ENCODE assay signal across 13 mouse cellular contexts in genomic region chr5:47240586-47240985, GRCm38 (mm10).
DNase-seq lines count a peak whose midpoint lies in the region; TF ChIP-seq lines count a peak whose summit lies in the region.
"Had no signal": no experiment of that assay in that cellular context is flagged by ENCODE, and none has a peak within 500 bp of the region (broad histone marks: within the 10 kb centered on the region; RNA-seq: fewer than 3 reads in every experiment).

No protein-coding gene starts in this region.

- H3K27me3 ChIP-seq in hindbrain, embryonic 10.5 days (ENCODE audit: insufficient read depth, poor library complexity, severe bottlenecking): no peaks in the 10 kb centered on the region
- H3K27me3 ChIP-seq in forebrain, embryonic 10.5 days (ENCODE audit: poor library complexity, severe bottlenecking): no peaks in the 10 kb centered on the region
- H3K27me3 ChIP-seq: embryonic facial prominence, embryonic 15.5 days; midbrain, embryonic 13.5 days had no signal

- intact Hi-C loops in left cerebral cortex, postnatal 10 days (cut with DNase I): no loop called here
- intact Hi-C loops in heart, postnatal 25 days (cut with DNase I): no loop called here

- no peak overlapping the region for H3K4me3 ChIP-seq in hindbrain, embryonic 10.5 days
- no peak overlapping the region for H3K4me3 ChIP-seq in forebrain, embryonic 10.5 days
- H3K4me3 ChIP-seq: embryonic facial prominence, embryonic 15.5 days; midbrain, embryonic 13.5 days had no signal

- H3K27ac ChIP-seq in hindbrain, embryonic 10.5 days: no peak overlapping the region
- H3K27ac ChIP-seq in forebrain, embryonic 10.5 days: no peak overlapping the region
- H3K27ac ChIP-seq: embryonic facial prominence, embryonic 15.5 days; midbrain, embryonic 13.5 days had no signal

- no peaks in the 10 kb centered on the region for H3K9me3 ChIP-seq in hindbrain, embryonic 10.5 days
- no peaks in the 10 kb centered on the region for H3K9me3 ChIP-seq in forebrain, embryonic 10.5 days
- H3K9me3 ChIP-seq: embryonic facial prominence, embryonic 15.5 days; midbrain, embryonic 13.5 days had no signal

- 88% methylated on average over 7 of the region's 7 CpGs for WGBS in hindbrain, embryonic 10.5 days
- 93% methylated on average over 7 of the region's 7 CpGs for WGBS in forebrain, embryonic 10.5 days

- H3K4me1 ChIP-seq in hindbrain, embryonic 10.5 days (replicated peaks): no peaks in the 10 kb centered on the region
- H3K4me1 ChIP-seq in forebrain, embryonic 10.5 days: no peaks in the 10 kb centered on the region
- H3K4me1 ChIP-seq: embryonic facial prominence, embryonic 15.5 days had no signal

- TF ChIP-seq CTCF in brain, embryonic 14.5 days (IDR thresholded peaks at IDR 0.05; ENCODE audit: borderline replicate concordance, extremely low read depth, insufficient read depth, insufficient read length): no peak

- TF ChIP-seq POLR2A in brain, embryonic 14.5 days (IDR thresholded peaks at IDR 0.05; ENCODE audit: borderline replicate concordance, extremely low read depth, insufficient read depth, insufficient read length, poor library complexity, severe bottlenecking): no peak

- DNase-seq in left cerebral cortex, adult 18-20 months (ENCODE audit: low spot score in 2 of 2): peak; percentile 1 to 10
- no peak for DNase-seq in left cerebral cortex, postnatal 10 days (ENCODE audit: extremely low spot score in 1 of 2, low spot score in 2 of 2)
- peak; percentile 7 for DNase-seq in MN1 (ENCODE audit: low spot score)
- peak; percentile 24 for DNase-seq in brain, embryonic 14.5 days (ENCODE audit: low read depth)
- peak; percentile 12 for DNase-seq in heart, postnatal 25 days (ENCODE audit: low spot score)
- no peak for DNase-seq in cerebellum, adult 11 months
- no peak for DNase-seq in hindbrain, embryonic 10.5 days (ENCODE audit: low spot score)
- no peak for DNase-seq in forebrain, embryonic 10.5 days (ENCODE audit: extremely low spot score, low spot score)
- DNase-seq: cerebellum, adult 2 months; gastrocnemius, postnatal 36 days; thymus, postnatal 4 days had no signal

- no peaks in the 10 kb centered on the region for H3K36me3 ChIP-seq in hindbrain, embryonic 10.5 days
- H3K36me3 ChIP-seq in forebrain, embryonic 10.5 days (replicated peaks): no peaks in the 10 kb centered on the region
- H3K36me3 ChIP-seq: embryonic facial prominence, embryonic 15.5 days; midbrain, embryonic 13.5 days had no signal

Comparison
In these comparisons a context has a peak if more than half of its experiments do, and no peak if none do; other contexts are left out.
1. DNase-seq: peak in left cerebral cortex, adult 18-20 months (2 of 2), MN1 (single experiment), brain, embryonic 14.5 days (single experiment) and heart, postnatal 25 days (single experiment); none in left cerebral cortex, postnatal 10 days (0 of 2), cerebellum, adult 11 months (single experiment), hindbrain, embryonic 10.5 days (single experiment) and forebrain, embryonic 10.5 days (single experiment).